Mouse (Mus musculus): Measurements from ENCODE around the gene Itgb5. TPM values are rescaled to one million over a fixed set of nuclear protein-coding genes. Genes with fewer than 3 reads are reported as not detected.

Gene Itgb5
- 35.1 TPM for polyA plus RNA-seq (2014; fragmentation: Illumina TruSeq; extraction: RNeasy Lipid Tissue Mini Kit (QIAGEN cat#74804); ENCODE audit: low read depth, low replicate concordance)

GRCm38 (mm10) chr16:33829301-33829831 lies at the start of gene Itgb5:
Gene Itgb5 (plus strand): TSS chr16:33829665.

GRCm38 (mm10) chr16:33793846-33794791 lies 35.3 kb upstream of the Itgb5 start, which contains the start of gene Muc13:
Gene Muc13 (plus strand): TSS chr16:33794037.

DNA sequence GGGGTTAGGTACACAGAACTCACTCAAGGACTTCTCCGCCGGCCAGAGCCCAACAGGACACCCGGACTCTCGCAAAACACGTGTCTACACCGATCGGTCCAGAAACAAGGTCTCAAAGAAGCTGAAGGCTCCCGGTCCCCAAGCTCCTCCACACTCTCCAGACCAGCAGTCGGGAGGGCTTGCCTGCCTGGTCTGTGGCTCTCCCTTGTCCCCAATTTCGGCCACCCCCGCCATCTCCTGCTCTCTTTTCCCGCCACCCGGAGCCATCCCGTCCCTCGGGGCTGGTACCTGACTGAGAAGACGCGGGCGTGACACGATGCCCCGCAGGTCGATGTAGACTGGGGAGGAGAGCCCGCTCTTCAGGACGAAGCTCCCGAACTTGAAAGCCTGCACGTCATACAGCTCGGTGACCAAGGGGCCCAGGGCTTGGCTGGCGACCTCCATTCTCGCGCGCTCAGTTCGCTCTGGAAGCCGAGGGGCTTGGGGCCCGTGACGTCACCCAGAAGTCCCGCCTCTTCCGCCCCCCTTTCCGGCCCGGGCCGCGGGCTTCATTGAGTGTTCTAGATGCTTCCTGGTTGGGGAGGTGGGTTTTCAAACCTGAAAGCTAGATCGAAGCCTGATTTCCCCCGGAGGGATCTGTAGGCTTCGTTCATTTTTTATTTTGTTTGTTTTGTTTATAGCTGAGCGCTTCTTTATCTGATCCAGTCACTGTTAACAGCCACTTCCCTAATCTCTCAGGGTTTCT lies 137.2 kb downstream of the Itgb5 start, which contains the start of gene Umps:
Gene Umps, minus strand, starts transcription at position 501 of the 745 bp plus-strand sequence.

Other genes starting within 250 kb of the Itgb5 start
- 3.5 TPM for gene Heg1, start 145.3 kb upstream of the Itgb5 start, polyA plus RNA-seq (2014; fragmentation: Illumina TruSeq; extraction: RNeasy Lipid Tissue Mini Kit (QIAGEN cat#74804); ENCODE audit: low read depth, low replicate concordance)
- 0.21 TPM for gene Muc13, start 35.6 kb upstream of the Itgb5 start, polyA plus RNA-seq (2014; fragmentation: Illumina TruSeq; extraction: RNeasy Lipid Tissue Mini Kit (QIAGEN cat#74804); ENCODE audit: low read depth, low replicate concordance)
- 10.8 TPM for gene Umps, start 137.4 kb downstream of the Itgb5 start, polyA plus RNA-seq (2014; fragmentation: Illumina TruSeq; extraction: RNeasy Lipid Tissue Mini Kit (QIAGEN cat#74804); ENCODE audit: low read depth, low replicate concordance)

Data from liver, adult 10 weeks (tissue).